Mouse (Mus musculus): ENCODE results near the gene Ptprg.

- TF ChIP-seq CTCF (IDR thresholded peaks at IDR 0.05; ENCODE audit: control insufficient read depth, insufficient read depth, insufficient replicate concordance, low read depth, low read length), result no peak
- no peak for TF ChIP-seq POLR2A (IDR thresholded peaks at IDR 0.05; ENCODE audit: control insufficient read depth, low read depth, low read length)
These were observed 581.2 kb downstream of the Ptprg start for GRCm38 (mm10) chr14:12134504-12134903.
